Mouse (Mus musculus) kidney, postnatal 14 days (tissue): Measurements from ENCODE around the gene Cyp2t4.

Source experiments
- DNase-seq: peaks from one replicate; pipeline ENCODE4 v3.0.0; 2022; ENCODE audit warnings: mixed read lengths

Cyp2t4 gene

GRCm38 (mm10) chr7:27185986-27186385 is 32.5 kb downstream of the Cyp2t4 start:
- no peak for DNase-seq

DNA sequence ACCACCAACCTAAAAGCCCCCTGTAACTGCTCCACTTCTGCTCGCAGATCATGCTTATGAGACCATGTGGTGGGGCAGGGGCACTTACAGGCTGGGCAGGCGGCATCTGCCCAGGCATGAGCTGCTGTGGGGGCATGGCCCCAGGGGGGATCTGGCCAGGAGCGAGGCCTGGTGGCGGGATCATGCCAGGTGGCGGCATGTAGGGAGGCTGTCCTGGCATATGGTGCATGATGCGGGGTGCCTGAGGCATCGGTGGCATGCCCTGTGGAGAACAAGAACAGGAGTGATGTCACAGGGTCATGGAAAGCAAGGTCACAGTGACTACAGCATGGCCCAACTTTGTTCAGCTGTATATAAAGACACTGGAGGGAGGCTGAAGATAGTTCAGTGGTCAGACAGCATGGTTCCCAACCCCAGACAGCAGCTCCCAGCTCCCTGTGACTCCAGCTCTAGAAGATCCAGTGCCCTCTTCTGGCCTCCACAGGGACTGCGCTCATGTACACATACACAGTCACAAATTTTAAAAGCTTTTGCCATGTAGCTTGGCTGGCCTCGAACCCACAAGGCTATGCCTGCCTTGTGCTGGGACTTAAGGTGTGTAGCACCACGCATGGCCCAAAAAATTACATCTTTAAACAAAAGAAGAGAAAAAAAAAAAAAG is 35.9 kb downstream of the Cyp2t4 start:
- DNase-seq = no peak

DNA sequence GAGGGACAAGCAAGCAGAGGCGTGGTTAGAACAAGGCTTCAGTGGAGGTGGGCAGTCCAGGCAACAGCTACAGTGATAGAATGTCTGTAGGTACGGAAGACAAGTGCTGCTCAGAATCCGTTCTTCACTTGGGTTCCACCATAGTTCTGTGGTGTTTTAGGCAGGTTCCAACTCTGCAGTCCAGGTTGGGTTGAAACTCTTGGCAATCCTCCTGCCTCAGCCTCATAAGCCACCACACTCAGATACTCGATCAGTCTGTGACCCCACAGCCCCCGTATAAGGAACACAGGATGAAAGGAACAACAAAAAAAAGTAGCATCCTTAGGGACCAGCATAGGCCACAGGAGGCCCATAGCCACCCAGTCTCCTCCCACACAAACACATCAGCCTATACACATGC is 38.9 kb downstream of the Cyp2t4 start:
- DNase-seq = no peak

DNA sequence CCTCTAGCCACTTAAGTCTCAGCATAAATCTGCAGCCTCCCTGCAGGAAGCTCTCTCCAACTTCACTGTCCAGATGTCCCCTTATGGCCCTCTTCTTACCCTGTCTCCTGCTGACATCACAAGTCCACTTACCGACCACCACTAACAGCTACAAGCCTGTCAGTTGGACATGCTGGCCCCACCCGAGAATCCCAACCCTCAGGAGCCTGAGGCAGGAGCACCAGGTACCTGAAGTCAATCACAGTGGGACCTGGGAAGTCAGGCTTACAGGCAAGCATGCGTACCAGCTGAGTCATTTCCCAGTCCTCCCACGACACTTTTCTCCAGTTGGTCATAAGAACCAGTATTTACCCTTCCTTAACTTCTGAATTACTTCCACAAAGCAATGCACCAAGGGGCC is 40.2 kb downstream of the Cyp2t4 start:
- DNase-seq = no peak

DNA sequence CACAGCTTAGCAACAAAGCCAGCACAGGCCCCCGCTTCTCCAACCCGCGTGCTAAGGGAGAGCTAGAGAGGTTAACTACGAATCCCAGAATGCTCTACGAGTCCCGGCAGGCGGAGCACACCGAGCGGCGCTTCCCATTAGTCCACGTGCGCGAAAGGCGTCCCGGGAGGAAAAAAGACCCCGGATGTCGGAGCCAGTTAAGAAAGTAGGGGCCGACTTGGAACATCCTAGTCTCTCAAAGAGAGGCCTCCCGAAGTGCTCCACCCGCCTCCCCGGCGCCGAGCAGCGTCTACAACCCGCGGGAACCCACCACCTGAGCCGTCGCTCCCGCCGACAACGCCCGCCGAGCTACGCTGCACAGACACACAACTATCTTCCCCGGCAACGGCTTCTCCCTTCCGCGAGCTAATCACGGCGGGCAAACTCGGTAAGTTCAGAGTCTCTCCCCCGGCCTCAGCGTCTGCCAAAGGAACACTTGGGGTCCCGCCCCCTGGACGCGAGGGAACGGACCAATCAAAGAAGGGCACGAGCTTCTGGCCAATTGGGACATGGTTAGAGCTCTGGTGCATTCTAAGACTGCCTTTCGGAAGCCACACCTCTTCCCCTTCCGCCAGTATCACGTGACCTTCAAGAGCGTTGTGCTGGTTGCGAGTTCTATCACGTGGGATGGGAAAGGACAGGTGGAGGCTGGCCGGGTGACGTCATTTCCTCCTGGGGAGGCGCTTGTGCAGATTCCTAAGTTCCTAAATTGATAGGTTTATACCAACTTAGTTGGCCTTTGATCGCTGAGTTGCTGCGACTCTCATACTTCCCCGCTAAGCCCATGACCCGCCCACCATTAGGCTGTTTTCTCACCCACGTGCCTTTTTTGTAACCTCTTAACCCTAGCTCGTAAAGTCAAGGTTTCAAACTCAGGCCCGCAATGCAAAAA is 42.4 kb downstream of the Cyp2t4 start, which contains the start of the genes BC024978 and Snrpa:
TSS of gene BC024978 (plus strand) at position 101 of the 931 bp plus-strand sequence.
TSS of gene Snrpa (minus strand) at position 591 of the 931 bp plus-strand sequence.
- DNase-seq = peak; percentile 99

DNA sequence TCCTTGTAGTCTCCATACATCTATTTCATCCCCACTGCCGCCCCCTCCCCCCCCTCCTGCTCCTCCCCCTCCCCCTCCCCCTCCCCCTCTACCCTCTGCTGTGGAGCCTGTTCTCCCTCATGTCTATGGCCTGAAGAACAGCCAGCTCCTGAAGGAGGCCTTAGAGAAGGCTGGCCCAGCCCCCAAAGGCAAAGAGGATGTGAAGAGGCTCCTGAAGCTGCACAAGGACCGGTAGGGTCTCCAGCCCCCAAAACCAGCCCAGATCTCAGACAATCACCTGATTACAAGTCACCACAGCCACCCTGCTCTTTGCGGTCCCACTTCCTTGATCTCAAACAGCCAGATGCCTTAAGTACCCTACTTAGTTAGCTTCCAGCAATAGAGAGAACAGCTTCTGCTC is 43.6 kb downstream of the Cyp2t4 start:
- DNase-seq = no peak

GRCm38 (mm10) chr7:27197634-27198033 is 44.1 kb downstream of the Cyp2t4 start:
- DNase-seq = no peak

DNA sequence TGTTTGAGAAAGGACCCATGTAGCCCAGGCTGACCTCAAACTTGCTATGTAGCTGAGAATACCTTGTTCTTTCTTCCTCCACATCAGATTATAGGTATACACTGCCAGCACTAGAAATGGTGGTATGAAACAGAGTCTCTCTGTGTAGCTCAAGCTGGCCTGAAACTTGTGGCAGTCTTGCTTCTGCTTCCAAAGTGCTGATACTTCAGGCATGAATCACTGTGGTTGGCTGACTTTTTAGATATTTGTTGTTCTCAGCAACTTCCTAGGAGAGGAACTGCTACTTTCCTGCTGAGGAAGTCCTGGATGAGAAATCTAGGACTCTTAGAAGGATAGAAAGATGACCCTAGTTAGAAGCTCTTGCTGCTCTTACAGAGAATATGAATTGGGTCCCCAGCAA is 44.8 kb downstream of the Cyp2t4 start:
- DNase-seq = no peak

- no peak for DNase-seq
Observed at GRCm38 (mm10) chr7:27198779-27199178, 45.3 kb downstream of the Cyp2t4 start.

GRCm38 (mm10) chr7:27203730-27204449 is 50.4 kb downstream of the Cyp2t4 start:
- peak; percentile 28 for DNase-seq
